Mouse (Mus musculus) C2C12 (cell line): ENCODE results near the gene C3.

ENCODE experiments used
- CTCF ChIP-seq: IDR thresholded peaks from one replicate; pipeline ENCODE4 v1.5.1; 2011; ENCODE audit not compliant: control insufficient read depth, insufficient read depth, insufficient read length
- MAX ChIP-seq: IDR thresholded peaks from one replicate; pipeline ENCODE4 v1.6.1; 2011; ENCODE audit warnings: mild to moderate bottlenecking, control low read depth
- USF1 ChIP-seq: IDR thresholded peaks from one replicate; pipeline ENCODE4 v1.6.1; 2011; ENCODE audit warnings: low read depth, mild to moderate bottlenecking, control low read depth, moderate library complexity

DNA sequence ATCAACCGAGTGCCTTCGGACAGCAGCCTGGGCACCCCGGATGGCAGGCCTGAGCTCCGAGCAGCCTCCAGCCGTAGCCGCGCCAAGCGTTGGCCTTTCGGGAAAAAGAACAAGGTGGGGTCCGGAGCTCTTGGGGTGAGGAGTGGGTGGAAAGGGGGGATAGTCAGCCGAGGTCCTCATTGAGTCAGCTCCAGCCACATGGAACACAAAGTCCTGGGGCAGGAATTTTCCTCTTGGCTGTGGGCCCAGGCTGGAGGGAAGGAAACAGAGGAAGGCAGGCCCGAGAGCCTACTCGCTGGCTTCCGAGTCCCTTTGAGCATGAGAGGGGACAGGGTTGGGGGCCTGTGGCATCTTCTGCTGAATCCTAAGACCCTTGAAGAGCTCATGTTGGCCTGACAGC is 27.4 kb upstream of the C3 start:
- TF ChIP-seq CTCF (no peak), MAX (no peak), USF1 (no peak)
